Mouse (Mus musculus): ENCODE data around the gene Pla2g10.
A peak's percentile ranks its signal among the peaks of the same experiment; 100 is the strongest.
"Not testable (repeated sequence)": the region's sequence is repeated elsewhere in the genome, so short reads cannot be mapped to it uniquely, and the experiment has no call there.

Pla2g10 gene

GRCm38 (mm10) chr16:13730285-13731255 lies at the start of gene Pla2g10:
Gene Pla2g10, minus strand, starts transcription at chr16:13730983.
- DNase-seq = no peak

GRCm38 (mm10) chr16:13774651-13775050 lies 43.9 kb upstream of the Pla2g10 start:
- DNase-seq = not testable (repeated sequence)

GRCm38 (mm10) chr16:13774011-13774410 lies 43.2 kb upstream of the Pla2g10 start:
- DNase-seq = not testable (repeated sequence)

- not testable (repeated sequence) for DNase-seq
Measured at GRCm38 (mm10) chr16:13772051-13772450, 41.3 kb upstream of the Pla2g10 start.

- not testable (repeated sequence) for DNase-seq
Measured at GRCm38 (mm10) chr16:13771603-13772002, 40.8 kb upstream of the Pla2g10 start.

GRCm38 (mm10) chr16:13766367-13766766 lies 35.6 kb upstream of the Pla2g10 start:
- DNase-seq = no peak

GRCm38 (mm10) chr16:13764519-13764918 lies 33.7 kb upstream of the Pla2g10 start:
- no peak for DNase-seq

- DNase-seq = not testable (repeated sequence)
Measured at GRCm38 (mm10) chr16:13762807-13763206, 32.0 kb upstream of the Pla2g10 start.

GRCm38 (mm10) chr16:13757823-13758222 lies 27.0 kb upstream of the Pla2g10 start:
- no peak for DNase-seq

- DNase-seq = peak; percentile 94
Measured at GRCm38 (mm10) chr16:13754400-13755190, 23.8 kb upstream of the Pla2g10 start.

GRCm38 (mm10) chr16:13753986-13754385 lies 23.2 kb upstream of the Pla2g10 start:
- DNase-seq = no peak

- no peak for DNase-seq
Measured at GRCm38 (mm10) chr16:13750626-13751025, 19.8 kb upstream of the Pla2g10 start.

- DNase-seq = no peak
Measured at GRCm38 (mm10) chr16:13749981-13750380, 19.2 kb upstream of the Pla2g10 start.

- no peak for DNase-seq
Measured at GRCm38 (mm10) chr16:13749306-13749705, 18.5 kb upstream of the Pla2g10 start.

- DNase-seq = not testable (repeated sequence)
Measured at GRCm38 (mm10) chr16:13748813-13749212, 18.0 kb upstream of the Pla2g10 start.

- DNase-seq = no peak
Measured at GRCm38 (mm10) chr16:13748124-13748523, 17.3 kb upstream of the Pla2g10 start.

GRCm38 (mm10) chr16:13747708-13748107 lies 16.9 kb upstream of the Pla2g10 start:
- DNase-seq = no peak

GRCm38 (mm10) chr16:13740844-13741243 lies 10.1 kb upstream of the Pla2g10 start:
- DNase-seq = no peak

GRCm38 (mm10) chr16:13739044-13739443 lies 8.3 kb upstream of the Pla2g10 start:
- not testable (repeated sequence) for DNase-seq

GRCm38 (mm10) chr16:13735977-13736376 lies 5.2 kb upstream of the Pla2g10 start:
- DNase-seq = no peak

- DNase-seq = peak; percentile 70
Measured at GRCm38 (mm10) chr16:13733518-13734137, 2.8 kb upstream of the Pla2g10 start.

GRCm38 (mm10) chr16:13732786-13733185 lies 2.0 kb upstream of the Pla2g10 start:
- no peak for DNase-seq

- no peak for DNase-seq
Measured at GRCm38 (mm10) chr16:13729428-13729827, 1.4 kb downstream of the Pla2g10 start.
